Mouse (Mus musculus) embryonic facial prominence, embryonic 13.5 days (tissue): ENCODE measurements around the gene Cryl1. TPM values are rescaled to one million over a fixed set of nuclear protein-coding genes. Genes with fewer than 3 reads are reported as not detected.

Source experiments
- ATAC-seq: fragments of 200-750 bp; cut with Nextera tagmentation; 2 replicates; pipeline ENCODE4 v1.8.0; 2017; ENCODE audit warnings: low read depth; ENCODE audit not compliant: insufficient number of reproducible peaks, insufficient read depth, low FRiP score, low TSS enrichment
- H3K27ac ChIP-seq: fragments of 300-500 bp; sonication (generic); 2 replicates; pipeline ENCODE4 v1.5.1; 2015; ENCODE audit warnings: moderate library complexity, mild to moderate bottlenecking, inconsistent platforms
- H3K27me3 ChIP-seq: fragments of 300-500 bp; sonication (generic); 2 replicates; pipeline ENCODE4 v1.6.1; 2015; ENCODE audit warnings: mild to moderate bottlenecking, inconsistent platforms
- H3K36me3 ChIP-seq: fragments of 300-500 bp; sonication (generic); 2 replicates; pipeline ENCODE4 v1.6.1; 2015; ENCODE audit warnings: mild to moderate bottlenecking, inconsistent platforms
- H3K4me1 ChIP-seq: fragments of 300-500 bp; sonication (generic); 2 replicates; pipeline ENCODE4 v1.6.1; 2015; ENCODE audit warnings: inconsistent platforms
- H3K4me2 ChIP-seq: fragments of 300-500 bp; sonication (generic); 2 replicates; pipeline ENCODE4 v1.6.1; 2015; ENCODE audit warnings: moderate library complexity, mild to moderate bottlenecking, inconsistent platforms
- H3K4me3 ChIP-seq: fragments of 300-500 bp; sonication (generic); 2 replicates; pipeline ENCODE4 v1.5.1; 2015; ENCODE audit warnings: mild to moderate bottlenecking, inconsistent platforms
- H3K9ac ChIP-seq: fragments of 300-500 bp; sonication (generic); 2 replicates; pipeline ENCODE4 v1.6.1; 2015; ENCODE audit warnings: mild to moderate bottlenecking, inconsistent platforms
- H3K9me3 ChIP-seq: fragments of 300-500 bp; sonication (generic); 2 replicates; pipeline ENCODE4 v1.6.1; 2016; ENCODE audit warnings: inconsistent platforms
- WGBS: fragments of 180-500 bp; shearing (Covaris S2); methylation state at CpG from one replicate; pipeline ENCODE4 v1.1.7; 2015; ENCODE audit warnings: mixed read lengths; 5-methylcytosine and 5-hydroxymethylcytosine counted together
- polyA plus RNA-seq: library from polyadenylated mRNA; unstranded; fragments of >200 nt; fragmentation: Nextera tagmentation; extraction: Ambion mirVana; gene quantifications from 2 replicates; pipeline ENCODE4 v1.2.1, GENCODE M21; 2015

Gene Cryl1
- polyA plus RNA-seq, 1 experiment from 2014 or later = 28.8 TPM

- H3K27ac ChIP-seq = no peak overlapping the region
- H3K4me1 ChIP-seq = no peaks in the 10 kb centered on the region
- 65% methylated on average over 1 of the region's 1 CpGs for WGBS
- H3K9me3 ChIP-seq = no peaks in the 10 kb centered on the region
- no peak overlapping the region for H3K4me3 ChIP-seq
- no peak for ATAC-seq
- no peaks in the 10 kb centered on the region for H3K27me3 ChIP-seq
- H3K36me3 ChIP-seq = no peaks in the 10 kb centered on the region
- H3K9ac ChIP-seq = no peak overlapping the region
- H3K4me2 ChIP-seq = no peak overlapping the region
These were observed 126.5 kb downstream of the Cryl1 start for GRCm38 (mm10) chr14:57271861-57272260.

- ATAC-seq = no peak
- H3K27ac ChIP-seq = no peak overlapping the region
- H3K4me3 ChIP-seq = no peak overlapping the region
- H3K4me1 ChIP-seq = no peaks in the 10 kb centered on the region
- H3K9ac ChIP-seq = no peak overlapping the region
- H3K36me3 ChIP-seq = no peaks in the 10 kb centered on the region
- WGBS = 86% methylated on average over 3 of the region's 3 CpGs
- H3K27me3 ChIP-seq = no peaks in the 10 kb centered on the region
- no peak overlapping the region for H3K4me2 ChIP-seq
- H3K9me3 ChIP-seq = no peaks in the 10 kb centered on the region
These were observed 129.4 kb downstream of the Cryl1 start for GRCm38 (mm10) chr14:57268900-57269299.

GRCm38 (mm10) chr14:57268344-57268743 is 130.0 kb downstream of the Cryl1 start:
- WGBS = 88% methylated on average over 3 of the region's 3 CpGs
- no peak for ATAC-seq

GRCm38 (mm10) chr14:57263943-57264342 is 134.4 kb downstream of the Cryl1 start:
- H3K9me3 ChIP-seq = no peaks in the 10 kb centered on the region
- H3K36me3 ChIP-seq = no peaks in the 10 kb centered on the region
- H3K27ac ChIP-seq = no peak overlapping the region
- no peaks in the 10 kb centered on the region for H3K4me1 ChIP-seq
- H3K4me2 ChIP-seq = no peak overlapping the region
- no peak overlapping the region for H3K4me3 ChIP-seq
- H3K9ac ChIP-seq = no peak overlapping the region
- no peaks in the 10 kb centered on the region for H3K27me3 ChIP-seq
- WGBS = 79% methylated on average over 10 of the region's 10 CpGs
- ATAC-seq = no peak

More at GRCm38 (mm10) chr14:57268344-57268743, 130.0 kb downstream of the Cryl1 start:
- no peaks in the 10 kb centered on the region for H3K36me3 ChIP-seq
- no peak overlapping the region for H3K4me2 ChIP-seq
- no peak overlapping the region for H3K27ac ChIP-seq
- no peaks in the 10 kb centered on the region for H3K4me1 ChIP-seq
- H3K9me3 ChIP-seq = no peaks in the 10 kb centered on the region
- H3K4me3 ChIP-seq = no peak overlapping the region
- no peak overlapping the region for H3K9ac ChIP-seq
- H3K27me3 ChIP-seq = no peaks in the 10 kb centered on the region

GRCm38 (mm10) chr14:57259341-57259740 is 139.0 kb downstream of the Cryl1 start:
- H3K4me1 ChIP-seq = no peaks in the 10 kb centered on the region
- no peak overlapping the region for H3K4me3 ChIP-seq
- WGBS = 85% methylated on average over 8 of the region's 8 CpGs
- no peaks in the 10 kb centered on the region for H3K36me3 ChIP-seq
- H3K9me3 ChIP-seq = no peaks in the 10 kb centered on the region; the same call in 1 of the 2 replicates
- ATAC-seq = no peak
- no peak overlapping the region for H3K27ac ChIP-seq
- no peaks in the 10 kb centered on the region for H3K27me3 ChIP-seq
- H3K9ac ChIP-seq = no peak overlapping the region
- H3K4me2 ChIP-seq = no peak overlapping the region

GRCm38 (mm10) chr14:57248661-57249060 is 149.7 kb downstream of the Cryl1 start:
- Histone ChIP-seq H3K4me3 (no peak overlapping the region), H3K27me3 (no peaks in the 10 kb centered on the region)

GRCm38 (mm10) chr14:57246575-57246974 is 151.8 kb downstream of the Cryl1 start:
- H3K4me3 ChIP-seq = no peak overlapping the region
- WGBS = 62% methylated on average over 6 of the region's 6 CpGs
- no peak overlapping the region for H3K9ac ChIP-seq
- ATAC-seq = no peak
- H3K27me3 ChIP-seq = no peaks in the 10 kb centered on the region
- H3K36me3 ChIP-seq = no peaks in the 10 kb centered on the region
- H3K4me1 ChIP-seq = peaks cover 16% of the 10 kb centered on the region
- no peak overlapping the region for H3K27ac ChIP-seq
- no peak overlapping the region for H3K4me2 ChIP-seq
- H3K9me3 ChIP-seq = no peaks in the 10 kb centered on the region

More at GRCm38 (mm10) chr14:57248661-57249060, 149.7 kb downstream of the Cryl1 start:
- WGBS = 60% methylated on average over 3 of the region's 3 CpGs
- ATAC-seq = no peak
- H3K9ac ChIP-seq = no peak overlapping the region
- no peak overlapping the region for H3K27ac ChIP-seq
- H3K4me2 ChIP-seq = no peak overlapping the region
- H3K9me3 ChIP-seq = no peaks in the 10 kb centered on the region
- H3K4me1 ChIP-seq = peaks cover 16% of the 10 kb centered on the region
- no peaks in the 10 kb centered on the region for H3K36me3 ChIP-seq

GRCm38 (mm10) chr14:57242978-57243377 is 155.4 kb downstream of the Cryl1 start:
- no peak overlapping the region for H3K4me2 ChIP-seq
- H3K36me3 ChIP-seq = no peaks in the 10 kb centered on the region
- H3K9ac ChIP-seq = no peak overlapping the region
- 80% methylated on average over 5 of the region's 5 CpGs for WGBS
- peaks cover 16% of the 10 kb centered on the region for H3K4me1 ChIP-seq
- no peak overlapping the region for H3K27ac ChIP-seq
- H3K9me3 ChIP-seq = no peaks in the 10 kb centered on the region
- ATAC-seq = no peak
- no peaks in the 10 kb centered on the region for H3K27me3 ChIP-seq
- H3K4me3 ChIP-seq = no peak overlapping the region

- no peak overlapping the region for H3K4me3 ChIP-seq
- no peak overlapping the region for H3K27ac ChIP-seq
- 62% methylated on average over 11 of the region's 11 CpGs for WGBS
- H3K36me3 ChIP-seq = no peaks in the 10 kb centered on the region
- H3K9ac ChIP-seq = no peak overlapping the region
- ATAC-seq = no peak
- H3K9me3 ChIP-seq = no peaks in the 10 kb centered on the region
- H3K4me2 ChIP-seq = no peak overlapping the region
- H3K27me3 ChIP-seq = no peaks in the 10 kb centered on the region
- H3K4me1 ChIP-seq = peaks cover 3% of the 10 kb centered on the region; the same call in 1 of the 2 replicates
These were observed 163.1 kb downstream of the Cryl1 start for GRCm38 (mm10) chr14:57235276-57235675.

- Histone ChIP-seq H3K4me3 (no peak overlapping the region), H3K4me1 (peaks cover 3% of the 10 kb centered on the region; the same call in 1 of the 2 replicates), H3K9ac (no peak overlapping the region), H3K9me3 (no peaks in the 10 kb centered on the region), H3K4me2 (no peak overlapping the region), H3K27me3 (no peaks in the 10 kb centered on the region), H3K27ac (0 out of 2 replicates have a peak overlapping the region, but pooled peaks have one; percentile 9), H3K36me3 (no peaks in the 10 kb centered on the region)
- no peak for ATAC-seq
- WGBS = 12% methylated on average over 4 of the region's 4 CpGs
These were observed 163.6 kb downstream of the Cryl1 start for GRCm38 (mm10) chr14:57234711-57235110.

GRCm38 (mm10) chr14:57230264-57231015 is 167.9 kb downstream of the Cryl1 start:
- Histone ChIP-seq H3K27ac (no peak overlapping the region), H3K9ac (no peak overlapping the region), H3K36me3 (no peaks in the 10 kb centered on the region), H3K4me2 (no peak overlapping the region), H3K27me3 (no peaks in the 10 kb centered on the region), H3K4me1 (peaks cover 3% of the 10 kb centered on the region; the same call in 1 of the 2 replicates), H3K9me3 (no peaks in the 10 kb centered on the region), H3K4me3 (no peak overlapping the region)
- WGBS = 58% methylated on average over 6 of the region's 6 CpGs
- no peak for ATAC-seq
